14 mouse cellular contexts compared by ENCODE assay signal in the genomic region with DNA sequence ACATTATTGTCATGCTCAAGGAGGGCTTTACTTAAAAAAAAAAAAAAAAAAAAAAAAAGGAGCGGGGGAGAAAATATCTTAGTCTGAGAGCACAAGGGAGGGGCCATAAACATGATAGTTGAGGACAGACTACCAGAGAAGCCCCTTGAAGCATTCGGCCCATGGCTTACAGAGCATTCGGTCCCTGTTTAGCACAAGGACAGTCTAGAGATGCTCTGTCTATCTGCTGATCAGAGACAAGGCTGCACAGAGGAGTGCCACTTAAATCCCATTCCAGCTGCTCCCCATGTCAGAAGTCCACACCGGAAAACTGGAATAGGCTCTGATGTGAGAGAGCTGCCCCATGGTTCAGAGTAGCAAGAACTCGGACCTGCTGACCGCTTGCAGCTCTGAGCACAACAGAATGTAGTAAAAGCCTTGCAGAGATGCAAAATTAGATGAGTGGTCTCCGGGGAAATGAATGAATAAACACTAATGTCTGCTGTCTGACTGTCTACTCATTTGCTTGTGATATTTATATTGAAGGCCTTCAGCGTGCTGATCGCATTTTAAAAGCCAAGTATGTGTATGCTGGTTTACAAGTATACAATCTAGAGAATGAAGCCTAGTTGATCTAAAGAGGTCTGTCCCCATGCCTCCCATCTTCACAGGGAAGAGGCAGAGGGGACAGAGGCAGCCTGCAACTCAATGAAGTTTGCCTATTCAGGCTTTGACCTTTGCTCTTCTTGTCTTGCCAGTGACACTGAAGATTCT.
DNase-seq lines count a peak whose midpoint lies in the region; ATAC-seq and TF ChIP-seq lines count a peak whose summit lies in the region.
"Had no signal": no experiment of that assay in that cellular context is flagged by ENCODE, and none has a peak within 500 bp of the region (broad histone marks: within the 10 kb centered on the region; RNA-seq: fewer than 3 reads in every experiment).

No protein-coding gene starts in this region.

- H3K36me3 ChIP-seq in forebrain, postnatal 0 days (ENCODE audit: insufficient read depth), result no peaks in the 10 kb centered on the region
- H3K36me3 ChIP-seq in midbrain, embryonic 13.5 days, result no peaks in the 10 kb centered on the region
- H3K36me3 ChIP-seq: limb, embryonic 13.5 days had no signal

- H3K9me3 ChIP-seq in forebrain, postnatal 0 days (ENCODE audit: low read length), result no peaks in the 10 kb centered on the region
- no peaks in the 10 kb centered on the region for H3K9me3 ChIP-seq in midbrain, embryonic 13.5 days
- H3K9me3 ChIP-seq: limb, embryonic 13.5 days had no signal

- H3K4me2 ChIP-seq in forebrain, postnatal 0 days (ENCODE audit: low read depth), result no peak overlapping the region
- H3K4me2 ChIP-seq in midbrain, embryonic 13.5 days (replicated peaks), result peak overlapping the region; percentile 41
- H3K4me2 ChIP-seq: limb, embryonic 13.5 days had no signal

- TF ChIP-seq POLR2A in lung, adult 2 months (IDR thresholded peaks at IDR 0.05; ENCODE audit: borderline replicate concordance, extremely low read depth, low read depth, low read length), result no peak

- H3K4me3 ChIP-seq in forebrain, postnatal 0 days (ENCODE audit: low read depth, low read length), result no peak overlapping the region
- no peak overlapping the region for H3K4me3 ChIP-seq in midbrain, embryonic 13.5 days (replicated peaks)
- H3K4me3 ChIP-seq in lung, adult 2 months (replicated peaks; ENCODE audit: extremely low read depth, low read depth, low read length), result no peak overlapping the region
- H3K4me3 ChIP-seq: limb, embryonic 13.5 days had no signal

- TF ChIP-seq CTCF in forebrain, postnatal 0 days (IDR thresholded peaks at IDR 0.05; ENCODE audit: low read depth), result no peak
- no peak for TF ChIP-seq CTCF in lung, adult 2 months (IDR thresholded peaks at IDR 0.05; ENCODE audit: insufficient read depth, low read length)

- H3K4me1 ChIP-seq in forebrain, postnatal 0 days (ENCODE audit: insufficient read depth), result peaks cover 20% of the 10 kb centered on the region
- H3K4me1 ChIP-seq in midbrain, embryonic 13.5 days (replicated peaks), result peaks cover 29% of the 10 kb centered on the region
- no peaks in the 10 kb centered on the region for H3K4me1 ChIP-seq in lung, adult 2 months (ENCODE audit: control insufficient read depth, insufficient read depth, low read length)
- H3K4me1 ChIP-seq: limb, embryonic 13.5 days had no signal

- peak overlapping the region; percentile 90 for H3K27ac ChIP-seq in forebrain, postnatal 0 days (ENCODE audit: low read depth, low read length)
- H3K27ac ChIP-seq in midbrain, embryonic 13.5 days, result peak overlapping the region; percentile 94
- H3K27ac ChIP-seq: limb, embryonic 13.5 days had no signal

- peak; percentile 11 for DNase-seq in right cerebral cortex, postnatal 25 days
- no peak for DNase-seq in right cerebral cortex, postnatal 36 days (ENCODE audit: low spot score in 2 of 2)
- peak; percentile 31 for DNase-seq in forebrain, postnatal 0 days
- DNase-seq in lung, adult 2 months, result no peak
- DNase-seq in kidney, adult 18-20 months, result no peak
- DNase-seq in kidney, postnatal 36 days, result no peak
- DNase-seq in gastrocnemius, adult 18-20 months (ENCODE audit: low spot score), result no peak
- DNase-seq: adrenal gland, postnatal 10 days; cerebellum, adult 11-12 months; gastrocnemius, postnatal 25 days; kidney, adult 2 months had no signal

- ATAC-seq in forebrain, postnatal 0 days, result peak; percentile 23
- peak; percentile 77 for ATAC-seq in midbrain, embryonic 13.5 days
- ATAC-seq: Patski had no signal

- peak overlapping the region; percentile 26; the same call in 1 of the 2 replicates for H3K9ac ChIP-seq in forebrain, postnatal 0 days
- peak overlapping the region; percentile 16; the same call in 1 of the 2 replicates for H3K9ac ChIP-seq in midbrain, embryonic 13.5 days (replicated peaks)
- H3K9ac ChIP-seq: limb, embryonic 13.5 days had no signal

- 62% methylated on average over 9 of the region's 9 CpGs for WGBS in forebrain, postnatal 0 days
- 37% methylated on average over 9 of the region's 9 CpGs for WGBS in midbrain, embryonic 13.5 days
- 81% methylated on average over 9 of the region's 9 CpGs for WGBS in lung, adult 2 months

- H3K27me3 ChIP-seq in forebrain, postnatal 0 days (ENCODE audit: insufficient read depth, low read length), result no peaks in the 10 kb centered on the region
- H3K27me3 ChIP-seq in midbrain, embryonic 13.5 days, result no peaks in the 10 kb centered on the region
- H3K27me3 ChIP-seq: limb, embryonic 13.5 days had no signal

Comparison
In these comparisons a context has a peak if more than half of its experiments do, and no peak if none do; other contexts are left out.
1. DNase-seq: peak in right cerebral cortex, postnatal 25 days (single experiment) and forebrain, postnatal 0 days (single experiment); none in right cerebral cortex, postnatal 36 days (0 of 2), lung, adult 2 months (single experiment), kidney, adult 18-20 months (single experiment), kidney, postnatal 36 days (0 of 2) and gastrocnemius, adult 18-20 months (single experiment).